Mouse (Mus musculus): Measurements from ENCODE around the gene Cblc.
"Not testable (repeated sequence)": the region's sequence is repeated elsewhere in the genome, so short reads cannot be mapped to it uniquely, and the experiment has no call there.

Gene Cblc

DNA sequence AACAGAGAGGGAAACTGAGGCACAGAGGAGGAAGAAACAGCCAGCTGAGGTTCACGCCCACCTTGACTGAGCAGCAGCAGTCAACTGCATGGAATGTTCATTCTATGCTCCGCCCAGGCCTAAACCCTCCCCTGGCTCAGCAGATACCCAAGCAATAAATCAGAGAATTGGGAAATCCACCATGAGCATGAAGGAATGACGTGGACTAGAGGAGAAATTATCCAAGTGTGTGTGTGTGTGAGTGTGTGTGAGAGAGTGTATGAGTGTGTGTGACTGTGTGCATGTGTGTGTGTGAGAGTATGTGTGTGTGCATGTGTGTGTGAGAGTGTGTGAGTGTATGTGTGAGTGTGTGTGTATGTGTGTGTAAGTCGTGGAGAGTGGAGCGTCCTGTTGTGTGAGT lies 21.8 kb upstream of the Cblc start:
- no peak for DNase-seq

DNA sequence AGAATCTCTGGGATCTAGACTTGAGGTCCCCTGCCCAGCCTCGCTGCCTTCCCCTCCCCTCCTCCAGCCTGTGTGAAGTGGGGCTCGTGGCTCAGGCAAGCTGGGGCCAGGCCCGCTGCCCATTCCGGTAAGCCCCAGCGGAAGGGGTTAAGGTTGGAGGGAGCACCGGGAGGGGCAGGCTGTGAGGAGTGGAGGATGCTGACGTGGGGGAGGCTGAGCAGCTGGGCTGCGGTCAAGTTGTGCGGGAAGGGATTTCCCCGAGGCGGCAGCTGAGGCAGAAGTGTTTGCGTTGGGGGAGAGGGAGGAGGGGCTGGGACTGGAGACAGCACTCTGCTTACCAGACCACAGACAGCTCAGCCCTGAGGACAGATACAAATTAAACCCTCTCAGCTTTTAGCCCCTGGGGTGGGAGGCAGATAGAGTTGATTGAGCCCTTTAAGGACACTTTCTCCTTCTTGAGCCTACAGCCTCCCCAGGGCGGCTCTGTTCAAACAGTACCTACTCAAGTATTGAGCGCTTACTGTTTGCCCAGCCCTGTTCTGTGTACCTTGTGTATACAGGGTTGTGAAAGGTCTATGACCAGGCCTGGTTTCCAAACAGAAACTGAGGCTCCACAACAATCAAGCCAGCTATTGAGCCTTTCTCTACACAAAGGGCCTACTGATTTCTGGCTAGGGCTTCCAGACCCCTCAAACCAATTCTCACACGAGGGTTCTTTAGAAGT lies 20.9 kb upstream of the Cblc start:
- DNase-seq: no peak

DNA sequence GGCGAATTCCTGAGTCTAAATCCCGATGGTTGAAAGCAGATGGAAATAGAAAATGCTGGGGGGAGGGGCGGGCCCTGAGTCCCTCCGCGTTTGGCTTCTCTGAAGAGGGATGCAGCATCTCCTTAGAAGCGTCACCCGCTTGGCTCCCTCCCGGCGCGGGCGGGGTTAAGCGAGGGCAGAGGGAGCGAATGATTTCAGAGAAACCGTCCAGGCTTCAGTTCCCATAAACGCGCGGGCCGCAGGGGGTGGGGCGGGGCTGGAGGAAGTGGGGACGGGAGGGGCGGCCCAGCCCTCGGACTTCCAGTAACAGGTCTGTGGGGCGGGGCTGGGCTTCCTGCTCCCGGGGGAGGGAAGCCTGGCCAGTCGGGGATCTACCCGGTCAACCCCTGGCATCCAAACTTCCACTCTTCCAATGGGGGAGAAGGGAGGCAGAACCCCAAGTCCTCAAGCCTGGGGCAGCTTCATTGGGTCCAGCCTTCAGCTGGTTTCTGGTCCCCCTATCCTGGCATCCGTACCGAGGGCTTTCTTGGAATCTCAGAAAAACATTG lies 19.7 kb upstream of the Cblc start:
- peak; percentile 63 for DNase-seq

DNA sequence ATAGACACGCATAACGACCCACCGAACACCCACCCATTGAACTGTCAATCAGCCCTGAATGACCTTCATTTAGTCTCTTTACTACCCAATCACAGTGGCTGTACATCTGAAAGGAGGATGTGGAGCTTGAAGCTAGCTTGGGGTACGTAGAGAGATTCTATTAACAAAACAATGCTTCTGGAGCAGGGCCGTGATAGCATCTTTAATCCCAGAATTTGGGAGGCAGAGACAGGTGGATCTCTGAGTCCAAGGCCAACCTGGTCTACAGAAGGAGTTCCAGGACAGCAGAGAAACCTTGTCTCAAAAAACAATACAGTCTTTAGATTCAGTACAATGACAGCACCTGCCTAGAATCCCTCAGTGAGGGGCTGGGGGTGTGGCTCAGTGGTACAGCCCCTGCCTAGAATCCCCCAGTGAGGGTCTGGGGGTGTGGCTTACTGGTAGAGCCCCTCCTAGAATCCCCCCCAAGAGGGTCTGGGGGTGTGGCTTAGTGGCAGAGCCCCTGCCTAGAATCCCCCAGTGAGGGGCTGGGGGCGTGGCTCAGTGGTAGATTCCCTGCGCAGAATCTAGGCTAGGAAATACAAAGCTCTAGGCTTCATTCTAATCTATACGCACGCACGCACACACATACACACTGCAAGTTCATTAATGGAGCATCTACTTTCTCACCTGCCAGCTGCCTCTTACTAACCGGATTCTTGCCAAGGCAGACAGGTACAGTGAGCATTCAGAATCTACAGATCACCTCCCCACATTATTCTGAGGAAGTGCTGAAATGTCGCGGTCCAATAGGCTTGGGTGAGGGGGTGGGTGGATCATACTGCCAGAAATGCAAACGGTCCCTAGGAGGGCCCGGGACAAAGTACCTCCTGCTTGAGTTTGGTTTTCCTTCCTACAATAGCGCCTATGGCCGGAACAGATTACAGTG lies 19.0 kb upstream of the Cblc start:
- DNase-seq: no peak

DNA sequence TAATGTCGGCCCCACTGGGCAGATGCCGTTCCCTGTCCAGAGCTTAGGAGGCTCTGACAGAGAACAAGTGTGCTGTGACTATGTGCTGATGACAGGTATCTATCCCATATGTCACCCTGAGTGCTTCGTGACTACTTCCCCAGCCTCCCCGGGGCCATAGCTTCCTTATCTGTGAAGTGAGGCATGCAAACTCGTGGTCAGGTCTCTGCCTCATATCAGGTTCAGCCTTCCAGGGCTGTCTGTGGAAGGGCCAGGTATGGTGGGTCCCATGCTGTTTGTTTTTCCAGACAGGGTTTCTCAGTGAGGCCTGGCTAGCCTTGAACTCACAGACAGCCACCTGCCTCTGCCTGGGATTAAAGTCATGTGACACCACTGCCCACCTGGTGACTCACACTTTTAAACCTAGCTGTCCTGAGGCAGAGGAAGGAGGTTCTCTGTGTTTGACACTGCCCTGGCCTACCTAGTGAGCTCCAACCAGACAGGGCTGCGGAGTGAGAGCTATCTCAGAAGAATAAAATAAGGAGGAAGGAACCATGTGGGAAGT lies 17.0 kb upstream of the Cblc start:
- DNase-seq: no peak

DNA sequence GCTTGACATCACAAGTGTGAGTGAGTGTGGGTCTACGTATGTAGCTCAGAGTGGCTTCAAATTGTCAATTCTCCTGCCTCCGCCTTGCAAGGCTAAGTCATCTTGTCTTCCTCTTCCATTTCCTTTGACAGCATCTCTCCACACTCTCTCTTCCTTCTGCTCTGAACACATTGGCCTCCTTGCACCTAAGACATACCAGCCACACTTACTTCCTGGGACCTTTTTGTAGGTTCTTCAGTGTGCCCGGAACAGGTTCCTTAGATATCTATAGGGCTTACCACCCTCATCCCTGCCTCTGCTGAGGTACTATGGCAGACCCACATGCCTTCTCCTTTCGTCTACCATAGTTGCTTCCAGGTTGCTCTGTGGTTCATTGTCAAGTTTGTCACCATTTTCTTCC lies 16.6 kb upstream of the Cblc start:
- no peak for DNase-seq

DNA sequence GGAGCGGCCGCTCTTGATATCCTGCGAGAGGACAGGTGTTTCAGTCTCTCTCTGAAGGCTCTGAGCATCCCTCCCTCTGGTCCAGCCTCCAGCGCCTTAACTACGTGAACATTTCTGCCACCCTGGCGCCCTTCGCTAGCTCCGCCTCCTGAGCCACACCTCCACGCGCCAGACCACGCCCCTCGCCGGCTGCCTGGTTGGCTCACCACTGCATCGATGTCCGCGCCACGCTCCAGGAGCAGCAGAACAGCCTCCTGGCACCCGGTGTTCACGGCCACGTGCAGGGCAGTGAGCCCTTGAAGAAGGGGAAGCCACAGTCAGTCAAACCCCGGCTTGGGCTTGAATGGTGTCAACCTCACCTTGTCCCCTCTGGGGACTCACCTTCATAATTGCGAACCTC lies 14.5 kb upstream of the Cblc start:
- DNase-seq: no peak

DNA sequence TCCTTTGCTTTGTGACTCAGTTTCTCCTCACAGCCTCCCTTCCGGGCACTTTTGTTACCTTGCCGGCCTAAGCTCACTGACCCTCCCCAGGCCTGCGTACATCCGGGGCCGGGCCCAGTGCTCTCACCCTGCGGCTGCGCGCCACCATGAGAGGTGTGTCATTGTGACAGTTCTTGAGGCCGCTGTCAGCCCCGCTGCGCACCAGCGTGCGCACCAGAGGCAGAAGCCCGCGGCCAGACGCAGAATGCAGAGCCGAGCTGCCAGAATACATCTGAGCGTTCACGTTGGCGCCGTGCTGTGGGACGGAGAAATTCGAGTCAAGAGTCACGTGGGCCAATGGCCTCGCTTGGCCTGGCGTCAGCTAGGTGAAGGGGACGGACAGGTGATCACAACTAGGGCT lies 12.8 kb upstream of the Cblc start:
- no peak for DNase-seq

DNA sequence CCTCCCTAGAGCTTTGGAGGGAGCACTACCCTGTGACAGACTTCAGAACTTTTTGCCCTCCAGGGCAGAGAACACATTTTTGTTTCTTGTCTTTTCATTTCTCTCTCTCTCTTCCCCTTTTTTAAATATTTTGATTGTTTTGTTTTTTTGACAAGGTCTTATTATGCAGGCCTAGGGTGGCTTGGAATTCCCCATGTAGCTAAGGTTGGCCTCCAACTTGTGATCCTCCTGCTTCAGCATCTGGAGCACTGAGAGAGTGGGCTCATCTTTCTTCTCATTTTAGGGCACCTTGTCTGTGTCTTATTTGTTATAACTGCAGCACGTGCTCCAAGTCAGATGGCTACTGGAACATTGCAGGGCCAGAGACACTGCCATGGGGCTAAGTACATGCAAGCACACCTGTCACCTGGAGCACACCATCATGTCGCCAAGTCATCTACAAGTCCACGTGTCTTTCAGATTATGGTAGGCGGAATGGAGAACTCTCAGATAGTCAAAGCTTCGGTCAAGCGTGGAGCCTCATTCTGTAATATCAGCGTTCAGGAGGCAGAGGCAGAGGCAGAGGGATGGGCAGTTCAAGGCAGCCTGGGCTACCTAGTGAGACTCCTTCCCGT lies 9.9 kb upstream of the Cblc start:
- DNase-seq: no peak

DNA sequence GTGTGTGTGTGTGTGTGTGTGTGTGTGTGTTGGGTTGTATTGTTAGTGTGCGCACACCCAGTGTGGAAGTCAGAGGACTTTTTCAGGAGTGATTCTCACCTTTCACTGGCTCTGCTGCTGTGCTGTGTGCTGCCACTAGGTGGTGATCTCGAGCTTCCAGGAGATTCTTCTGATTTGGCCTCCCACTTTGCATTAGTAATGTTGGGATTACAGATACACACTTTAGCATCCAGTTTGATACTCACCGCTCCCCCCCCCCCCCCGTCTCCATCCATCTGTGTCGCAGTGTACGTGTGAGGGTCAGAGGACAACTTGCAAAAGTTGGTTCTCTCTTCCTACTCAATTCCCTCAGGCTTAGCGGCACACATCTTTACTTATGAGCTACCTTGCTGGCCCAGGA lies 6.4 kb upstream of the Cblc start:
- DNase-seq: peak; percentile 80

DNA sequence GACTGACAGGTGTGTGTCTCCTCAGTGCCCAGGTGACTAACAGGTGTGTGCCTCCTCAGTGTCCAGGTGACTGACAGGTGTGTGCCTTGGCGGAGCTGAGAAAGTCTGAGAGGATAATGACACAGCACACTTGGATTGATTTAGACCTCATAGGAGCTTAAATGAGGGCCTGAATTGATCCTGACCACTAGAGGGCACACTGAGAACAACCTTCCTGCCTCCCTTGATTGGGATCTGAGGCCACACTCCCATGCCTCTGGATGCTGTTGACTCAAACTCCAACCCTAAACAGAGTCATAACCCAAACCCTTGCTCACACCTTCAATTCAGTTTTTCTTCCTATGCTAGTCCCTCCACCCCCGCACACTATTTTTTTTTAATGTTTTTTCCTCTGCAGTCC lies 4.2 kb upstream of the Cblc start:
- DNase-seq: no peak

DNA sequence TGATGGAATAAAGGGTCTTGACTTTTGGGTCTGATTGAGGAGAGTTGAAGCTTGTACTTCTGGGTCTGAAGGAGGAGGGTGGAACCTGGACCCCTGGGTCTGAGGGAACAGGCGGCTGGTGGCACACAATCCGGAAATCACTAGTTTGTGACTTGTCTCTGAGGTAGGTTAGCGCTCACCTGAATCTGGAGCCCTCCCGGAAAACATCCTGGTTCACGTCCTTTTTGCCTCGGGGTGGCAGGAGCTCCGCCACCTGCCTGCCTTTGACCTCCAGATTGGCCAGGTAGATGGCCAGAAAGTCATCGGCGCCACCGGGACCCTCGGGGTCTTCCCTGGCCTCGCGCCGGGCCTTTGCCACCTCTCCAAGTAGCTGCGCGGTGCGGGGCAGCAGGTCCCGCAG lies 355 bp downstream of the Cblc start:
- DNase-seq: no peak

DNA sequence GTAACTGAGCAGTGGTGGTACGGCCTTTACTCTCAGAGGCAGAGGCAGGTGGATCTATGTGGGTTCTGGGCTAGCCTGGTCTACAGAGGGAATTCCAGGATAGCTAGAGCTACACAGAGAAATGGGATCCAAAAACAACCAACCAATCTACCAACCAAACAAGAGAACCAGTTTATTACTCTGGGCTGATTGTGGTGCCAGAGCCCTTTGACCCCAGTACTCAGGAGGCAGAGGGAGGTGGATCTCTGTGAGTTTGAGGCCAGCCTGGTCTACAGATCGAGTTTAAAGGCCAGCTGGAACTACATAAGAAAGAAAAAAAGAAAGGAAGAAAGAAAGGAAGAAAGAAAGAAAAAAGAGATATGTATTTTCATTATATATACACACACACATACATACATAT lies 1.4 kb downstream of the Cblc start:
- no peak for DNase-seq

DNA sequence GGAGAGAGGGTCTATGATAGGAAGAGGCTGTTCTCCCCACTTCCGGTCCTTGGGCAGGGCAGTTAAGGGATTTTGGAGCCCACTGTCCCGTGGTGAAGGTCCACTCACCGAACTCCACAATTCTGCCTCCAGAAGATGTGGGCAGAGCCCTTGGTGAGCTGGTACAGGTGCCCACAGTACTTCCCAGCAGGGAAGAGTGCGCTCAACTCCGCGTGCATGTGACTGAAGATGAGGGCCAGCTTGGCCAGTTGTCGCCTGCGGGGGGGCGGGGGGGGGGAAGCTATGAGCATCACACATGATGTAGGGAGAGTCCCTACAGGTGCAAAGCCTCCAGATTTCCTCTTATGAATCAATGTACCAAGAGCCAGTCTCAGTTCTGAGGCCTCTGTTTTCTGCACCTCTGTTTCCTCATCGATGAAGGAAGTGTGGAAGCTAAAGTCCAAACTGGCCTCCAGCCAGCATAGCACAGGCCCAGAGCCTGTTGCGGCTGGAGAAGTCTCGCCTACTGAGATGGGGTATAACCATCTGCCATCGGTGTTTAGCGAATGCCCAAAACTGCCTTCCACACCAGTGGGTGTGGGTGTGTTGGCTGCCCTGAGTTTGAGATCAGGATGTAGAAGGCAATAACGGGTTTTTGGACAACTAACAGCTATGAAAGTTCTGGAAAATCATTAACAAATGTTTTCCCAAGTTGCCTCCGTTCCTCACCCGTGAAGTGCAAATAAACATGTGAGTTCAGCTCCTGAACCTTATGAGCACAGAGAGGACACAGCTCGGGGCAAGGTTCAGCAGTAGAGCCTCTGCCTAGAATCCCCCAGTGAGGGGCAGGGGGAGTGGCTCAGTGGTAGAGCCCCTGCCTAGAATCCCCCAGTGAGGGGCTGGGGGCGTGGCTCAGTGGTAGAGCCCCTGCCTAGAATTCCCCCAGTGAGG lies 3.6 kb downstream of the Cblc start:
- no peak for DNase-seq

DNA sequence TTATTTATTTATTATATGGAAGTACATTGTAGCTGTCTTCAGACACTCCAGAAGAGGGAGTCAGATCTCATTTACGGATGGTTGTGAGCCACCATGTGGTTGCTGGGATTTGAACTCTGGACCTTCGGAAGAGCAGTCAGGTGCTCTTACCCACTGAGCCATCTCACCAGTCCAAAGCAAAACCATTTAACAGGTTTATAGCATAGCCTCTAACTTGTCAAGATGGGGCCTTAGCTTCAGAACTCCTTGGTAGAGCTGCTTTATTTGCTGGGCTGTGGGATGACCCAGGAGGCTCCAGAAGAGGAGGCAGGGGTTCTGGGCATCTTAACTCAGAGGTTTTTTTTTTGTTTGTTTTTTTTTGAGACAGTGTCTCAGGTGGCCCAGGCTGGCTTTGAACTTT lies 5.1 kb downstream of the Cblc start:
- DNase-seq: not testable (repeated sequence)

DNA sequence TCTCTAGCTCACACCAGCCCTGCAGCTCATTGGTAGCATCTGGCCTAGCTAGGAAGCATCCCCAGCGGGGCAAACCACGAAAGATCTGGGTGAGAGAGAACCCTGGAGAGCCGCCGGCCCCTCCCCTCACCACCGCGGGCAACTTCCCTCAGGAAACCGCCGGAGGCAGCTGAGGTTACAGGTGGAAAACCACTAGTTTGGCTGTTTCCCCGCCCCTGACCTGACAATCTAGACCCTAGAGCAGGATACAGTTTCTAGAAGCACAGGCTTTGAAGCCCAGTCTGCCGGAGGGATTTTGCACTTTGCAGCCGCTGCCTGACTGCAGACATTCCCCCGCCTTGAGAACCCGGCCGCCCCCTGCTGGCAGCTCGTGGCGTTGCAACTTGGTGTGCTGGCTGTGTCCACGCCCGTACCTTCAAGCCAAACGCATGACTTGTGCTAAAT lies 6.7 kb downstream of the Cblc start:
- peak; percentile 99 for DNase-seq

DNA sequence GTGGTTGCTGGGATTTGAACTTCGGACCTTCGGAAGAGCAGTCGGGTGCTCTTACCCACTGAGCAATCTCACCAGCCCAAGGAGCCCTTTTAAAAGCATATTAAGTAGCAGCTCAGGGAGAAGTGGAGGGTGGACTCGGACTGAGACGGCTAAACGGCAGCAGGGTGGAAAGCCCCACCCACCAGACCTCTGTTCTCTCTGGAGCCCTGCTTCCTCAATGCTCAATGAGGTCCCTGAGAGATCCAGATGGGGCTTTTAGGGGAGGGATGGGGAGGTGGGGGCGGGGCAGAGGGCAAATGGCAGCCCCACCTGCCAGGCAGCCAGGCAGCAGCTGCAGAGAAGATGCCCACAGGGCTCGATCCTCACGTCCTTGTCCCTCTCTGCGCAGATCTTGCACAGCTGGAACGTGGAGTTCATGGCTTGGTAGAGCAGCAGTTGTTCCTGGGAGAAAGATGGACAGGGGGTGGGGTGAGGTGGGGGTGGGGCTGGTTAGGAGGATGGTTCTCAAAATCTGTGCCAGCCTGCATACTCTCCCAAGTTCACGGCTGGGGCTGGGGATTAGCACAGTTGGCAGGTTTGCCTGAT lies 10.6 kb downstream of the Cblc start:
- DNase-seq: no peak

DNA sequence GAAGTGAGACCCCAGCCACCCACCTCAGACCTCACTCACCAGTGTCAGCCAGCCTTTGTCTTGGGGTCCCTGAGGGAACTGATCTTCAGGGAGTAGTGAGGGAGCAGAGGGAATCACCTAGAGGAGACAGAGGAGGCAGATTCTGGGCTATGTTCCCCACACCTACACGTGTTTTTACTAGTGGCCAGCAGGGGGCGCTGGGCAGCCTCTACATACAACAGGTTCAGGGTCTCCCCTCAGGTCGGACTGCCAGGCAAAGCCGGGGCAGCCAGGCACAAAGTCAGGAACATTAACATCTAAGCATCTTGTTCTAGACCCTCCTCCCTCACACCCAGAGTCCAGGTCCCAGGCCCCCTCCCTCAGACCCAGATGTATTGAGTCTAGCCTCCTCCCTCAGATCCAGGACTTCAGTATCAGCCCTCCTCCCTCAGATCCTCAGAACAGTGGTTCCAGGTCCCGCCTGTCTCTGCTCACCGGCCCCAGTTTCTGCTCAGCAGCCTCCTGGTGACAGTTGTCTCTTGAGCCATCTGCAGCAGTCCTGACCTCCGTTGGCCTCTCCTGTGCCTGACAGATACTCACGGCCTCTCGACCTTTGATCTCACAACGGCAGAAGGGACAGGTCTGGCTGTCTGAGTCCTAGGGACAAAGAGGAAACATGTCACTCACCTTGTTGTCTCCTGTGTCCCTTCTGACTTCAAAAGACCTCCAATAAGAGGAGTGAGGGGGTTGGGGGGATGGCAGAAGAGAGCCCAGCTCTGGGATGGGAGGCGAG lies 11.7 kb downstream of the Cblc start:
- DNase-seq: no peak

DNA sequence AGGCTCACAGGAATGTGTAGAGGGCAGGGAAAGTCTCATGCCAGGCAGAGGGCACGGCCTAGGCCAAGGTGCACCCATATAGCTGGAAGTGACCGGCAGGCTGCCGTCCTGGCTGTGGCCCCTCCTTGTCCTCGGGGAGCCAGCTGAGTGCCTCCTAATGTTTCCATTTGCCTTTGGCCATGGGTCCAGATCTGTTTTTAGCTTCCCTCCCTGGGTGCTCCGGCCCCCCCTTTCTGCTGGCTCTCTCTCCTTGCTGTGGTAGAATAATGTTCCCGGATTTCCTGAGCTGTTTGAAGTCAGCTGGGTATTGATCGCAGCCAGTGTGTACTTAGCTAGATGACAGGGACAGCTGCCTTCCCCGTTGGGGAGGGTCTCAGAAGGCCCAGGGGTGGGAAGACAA lies 13.0 kb downstream of the Cblc start:
- DNase-seq: no peak

DNA sequence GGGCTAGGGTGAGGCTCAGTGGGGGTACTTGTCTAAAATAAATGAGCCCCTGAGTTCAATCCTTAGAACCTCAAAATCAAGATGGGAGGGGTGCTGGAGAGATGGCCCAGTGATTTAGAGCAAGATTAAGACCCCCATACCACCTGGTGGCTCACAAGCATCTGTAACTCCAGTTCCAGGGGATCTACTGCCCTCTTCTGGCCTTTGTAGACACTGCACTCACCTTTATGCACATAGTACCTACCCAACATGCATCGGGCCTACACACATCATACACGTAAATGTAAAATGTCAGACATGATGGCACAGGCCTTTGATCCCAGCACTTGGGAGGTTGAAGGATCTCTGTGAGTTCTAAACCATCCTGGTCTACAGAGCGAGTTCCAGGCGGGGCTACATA lies 14.0 kb downstream of the Cblc start:
- no peak for DNase-seq

DNA sequence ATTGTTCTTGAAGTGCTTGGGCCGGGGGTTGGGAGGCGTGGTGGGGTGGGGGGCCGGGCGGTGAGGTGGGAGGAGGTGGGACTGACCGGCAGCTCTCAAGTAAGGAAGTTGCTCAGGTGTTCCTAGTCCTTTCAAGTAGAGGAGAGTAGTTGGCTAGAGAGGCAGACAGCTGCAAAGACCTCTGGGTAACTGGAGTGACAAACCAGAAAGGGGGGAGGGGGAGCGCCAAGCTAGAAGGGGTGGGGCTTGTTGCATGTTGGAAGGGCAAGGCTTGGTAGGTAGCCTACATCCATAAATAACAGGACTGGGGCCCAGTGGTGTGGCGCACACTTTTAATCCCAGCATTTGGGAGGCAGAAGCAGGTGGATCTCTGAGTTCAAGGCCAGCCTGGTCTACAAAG lies 14.9 kb downstream of the Cblc start:
- no peak for DNase-seq

Data from right cerebral cortex, postnatal 4 days (tissue).